Mouse (Mus musculus) CH12.LX (cell line): Measurements from ENCODE around the gene Cebpe. TPM values are rescaled to one million over a fixed set of nuclear protein-coding genes. Genes with fewer than 3 reads are reported as not detected.

Experiments
- DNase-seq: peaks from one replicate; pipeline ENCODE4 v3.0.0-alpha.2; 2013; ENCODE audit errors: extremely low read depth
- H3K27ac ChIP-seq: 2 replicates; pipeline ENCODE4 v1.5.1; 2012; ENCODE audit warnings: low read depth, mild to moderate bottlenecking, control low read depth, moderate library complexity; ENCODE audit not compliant: insufficient read depth
- H3K27me3 ChIP-seq: replicated peaks from 2 replicates; pipeline ENCODE3; 2012; ENCODE audit warnings: inconsistent platforms
- H3K36me3 ChIP-seq, 2 experiments: replicated peaks in 1 of 2; 2 replicates each; pipeline versions ENCODE3 to v1.6.1; 2012; ENCODE audit warnings: inconsistent platforms in 1 of 2, low read length in 1 of 2, mild to moderate bottlenecking in 1 of 2, mixed read lengths in 1 of 2, moderate library complexity in 1 of 2; ENCODE audit not compliant: control insufficient read depth in 1 of 2, insufficient read depth in 1 of 2
- H3K4me1 ChIP-seq, 2 experiments: 2 replicates each; pipeline ENCODE4 v1.6.1; 2012; ENCODE audit warnings: inconsistent platforms in 1 of 2, moderate library complexity in 1 of 2; ENCODE audit not compliant: insufficient read depth in 2 of 2, control insufficient read depth in 1 of 2
- H3K4me2 ChIP-seq: 2 replicates; pipeline ENCODE4 v1.6.1; 2012; ENCODE audit warnings: low read depth, mild to moderate bottlenecking, control low read depth; ENCODE audit not compliant: poor library complexity, insufficient read depth, severe bottlenecking
- H3K4me3 ChIP-seq, 3 experiments: fragments of 150-350 bp in 1 of 3; sonication (generic) in 1 of 3; replicated peaks in 1 of 3; 2 replicates each; pipeline versions ENCODE3 to v1.5.1; 2011 to 2012; ENCODE audit warnings: low read depth in 2 of 3, low read length in 2 of 3, mild to moderate bottlenecking in 2 of 3, moderate library complexity in 2 of 3, control low read depth in 1 of 3, improper control_type of control experiment in 1 of 3, inconsistent platforms in 1 of 3, mixed read lengths in 1 of 3; ENCODE audit not compliant: poor library complexity in 1 of 3
- H3K79me2 ChIP-seq: replicated peaks from 2 replicates; pipeline ENCODE4 v1.6.1; 2012; ENCODE audit warnings: mild to moderate bottlenecking, moderate library complexity; ENCODE audit not compliant: control insufficient read depth, poor library complexity, insufficient read depth, severe bottlenecking; ENCODE audit errors: extremely low read depth
- H3K9ac ChIP-seq: 2 replicates; pipeline ENCODE4 v1.6.1; 2012; ENCODE audit warnings: low read depth, mild to moderate bottlenecking, control low read depth, moderate library complexity; ENCODE audit not compliant: insufficient read depth
- H3K9me3 ChIP-seq: replicated peaks from 2 replicates; pipeline ENCODE3; 2012; ENCODE audit warnings: low read length, inconsistent platforms, mixed read lengths
- BHLHE40 ChIP-seq: IDR thresholded peaks from 2 replicates; pipeline ENCODE4 v1.6.1; 2011; ENCODE audit warnings: mild to moderate bottlenecking, low read depth, low read length, improper control_type of control experiment
- CHD1 ChIP-seq: IDR thresholded peaks from 2 replicates; pipeline ENCODE4 v1.6.1; 2012; ENCODE audit warnings: low read depth, low read length, improper control_type of control experiment, inconsistent platforms
- GABPA ChIP-seq: IDR thresholded peaks from 2 replicates; pipeline ENCODE4 v1.6.1; 2012; ENCODE audit warnings: low read depth, low read length, improper control_type of control experiment, inconsistent platforms; ENCODE audit not compliant: insufficient replicate concordance
- HCFC1 ChIP-seq: IDR thresholded peaks from 2 replicates; pipeline ENCODE4 v1.6.1; 2012; ENCODE audit warnings: low read depth, mild to moderate bottlenecking, inconsistent platforms, low read length, improper control_type of control experiment
- IRF4 ChIP-seq: IDR thresholded peaks from 2 replicates; pipeline ENCODE4 v1.6.1; 2014; ENCODE audit warnings: low read depth, mild to moderate bottlenecking, inconsistent platforms, low read length, improper control_type of control experiment
- KAT2A ChIP-seq: IDR thresholded peaks from 2 replicates; pipeline ENCODE4 v1.6.1; 2012; ENCODE audit warnings: low read length, improper control_type of control experiment, inconsistent platforms; ENCODE audit not compliant: insufficient replicate concordance
- MAX ChIP-seq: IDR thresholded peaks from 2 replicates; pipeline ENCODE4 v1.6.1; 2011; ENCODE audit warnings: low read length, improper control_type of control experiment
- MXI1 ChIP-seq: IDR thresholded peaks from 2 replicates; pipeline ENCODE4 v1.6.1; 2011; ENCODE audit warnings: mild to moderate bottlenecking, low read depth, low read length, improper control_type of control experiment
- PAX5 ChIP-seq: IDR thresholded peaks from 2 replicates; pipeline ENCODE4 v1.6.1; 2012; ENCODE audit warnings: low read length, inconsistent platforms, mixed read lengths
- POLR2AphosphoS2 ChIP-seq: IDR thresholded peaks from 2 replicates; pipeline ENCODE4 v1.6.1; 2011; ENCODE audit warnings: low read depth, low read length, improper control_type of control experiment
- RCOR1 ChIP-seq: conservative IDR thresholded peaks from 2 replicates; pipeline ENCODE4 v1.6.1; 2012; ENCODE audit warnings: low read depth, mild to moderate bottlenecking, inconsistent platforms, low read length, improper control_type of control experiment
- SIN3A ChIP-seq: IDR thresholded peaks from 2 replicates; pipeline ENCODE4 v1.6.1; 2012; ENCODE audit warnings: low read length, improper control_type of control experiment, inconsistent platforms
- SMC3 ChIP-seq: IDR thresholded peaks from 2 replicates; pipeline ENCODE4 v1.6.1; 2011; ENCODE audit warnings: low read depth, low read length, improper control_type of control experiment
- TBP ChIP-seq: conservative IDR thresholded peaks from 2 replicates; pipeline ENCODE4 v1.6.1; 2011; ENCODE audit warnings: low read depth, low read length, improper control_type of control experiment
- USF1 ChIP-seq: IDR thresholded peaks from 2 replicates; pipeline ENCODE4 v1.6.1; 2014; ENCODE audit warnings: low read depth, mild to moderate bottlenecking, inconsistent platforms, low read length, improper control_type of control experiment
- USF2 ChIP-seq: conservative IDR thresholded peaks from 2 replicates; pipeline ENCODE4 v1.6.1; 2011; ENCODE audit warnings: low read depth, low read length, improper control_type of control experiment
- ZKSCAN1 ChIP-seq: IDR thresholded peaks from 2 replicates; pipeline ENCODE4 v1.6.1; 2012; ENCODE audit warnings: low read depth, inconsistent platforms, low read length, improper control_type of control experiment, borderline replicate concordance
- ZMIZ1 ChIP-seq: IDR thresholded peaks from 2 replicates; pipeline ENCODE4 v1.6.1; 2012; ENCODE audit warnings: low read depth, mild to moderate bottlenecking, inconsistent platforms, low read length, improper control_type of control experiment
- dilution Hi-C: fragments of 300-500 bp; cut with MboI; formaldehyde crosslinking; loops from 2 replicates; pipeline ENCODE4 v1.14.3; 2020; ENCODE audit warnings: low sequenced_read_pairs; ENCODE audit not compliant: extremely low pct_unique_long_range_greater_than_20kb, extremely low pct_ligation_motif_present
- in situ Hi-C: fragments of 300-500 bp; cut with MboI; formaldehyde crosslinking; loops from 3 replicates; pipeline ENCODE4 v1.14.3; 2019; ENCODE audit warnings: low sequenced_read_pairs, low pct_ligation_motif_present, low pct_unique_long_range_greater_than_20kb, mixed read lengths
- polyA plus RNA-seq: library from polyadenylated mRNA; unstranded; fragments of >175 nt; gene quantifications from 2 replicates; pipeline ENCODE4 v1.2.1, GENCODE M21; 2012; ENCODE audit warnings: low read depth; ENCODE audit not compliant: insufficient read length
- total RNA-seq, 2 experiments: library from RNA; depleted of rRNA; stranded (reverse); fragments of 300-350 nt in 1 of 2; fragments of >200 nt in 1 of 2; gene quantifications; 2 replicates each; pipeline ENCODE4 v1.2.3; 2012 to 2014

Cebpe gene
- total and polyA plus RNA-seq, 3 experiments = 0.34 TPM; not detected in 2

GRCm38 (mm10) chr14:54696752-54697151 lies 15.2 kb downstream of the Cebpe start:
- in situ Hi-C loops = no loop called here
- Histone ChIP-seq H3K27me3 (no peaks in the 10 kb centered on the region), H3K4me2 (no peak overlapping the region), H3K4me3 (no peak overlapping the region), H3K27ac (no peak overlapping the region), H3K9me3 (no peaks in the 10 kb centered on the region), H3K79me2 (no peaks in the 10 kb centered on the region), H3K9ac (no peak overlapping the region), H3K4me1 (peaks cover 0 to 5% of the 10 kb centered on the region in 2 experiments; a peak in 2 of 4 replicates), H3K36me3 (peaks cover 14 to 28% of the 10 kb centered on the region in 2 experiments)
- no peak for TF ChIP-seq KAT2A
- TF ChIP-seq USF1 = no peak
- TF ChIP-seq CHD1 = no peak
- TF ChIP-seq ZMIZ1 = no peak
- no peak for TF ChIP-seq ZKSCAN1
- TF ChIP-seq SMC3 = no peak
- TF ChIP-seq MAX = no peak
- TF ChIP-seq POLR2AphosphoS2 = no peak
- no peak for TF ChIP-seq TBP
- TF ChIP-seq HCFC1 = no peak
- TF ChIP-seq IRF4 = no peak
- no peak for TF ChIP-seq USF2
- TF ChIP-seq RCOR1 = no peak
- no peak for TF ChIP-seq GABPA
- TF ChIP-seq SIN3A = no peak
- dilution Hi-C loops = no loop called here
- no peak for DNase-seq

DNA sequence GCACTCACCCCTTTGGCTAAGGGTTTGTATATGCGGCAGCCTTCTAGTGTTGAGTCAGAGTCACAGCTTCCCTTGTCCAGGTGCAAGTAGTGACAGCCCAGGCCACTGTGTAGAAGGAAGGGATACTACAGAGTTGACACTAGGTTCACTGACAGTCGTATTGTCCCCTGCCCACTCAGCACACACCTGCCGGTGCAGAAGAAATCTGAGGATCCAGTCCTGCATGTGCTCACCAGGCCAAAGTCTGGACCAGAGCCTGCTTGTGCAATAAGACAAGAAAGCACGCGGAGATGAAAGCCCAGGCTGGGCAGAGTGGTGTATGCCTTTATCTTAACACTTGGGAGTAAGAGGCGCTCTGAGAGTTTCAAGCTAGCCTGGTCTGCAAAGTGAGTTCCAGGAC lies 16.9 kb downstream of the Cebpe start:
- dilution Hi-C loops = no loop called here
- Histone ChIP-seq H3K4me2 (no peak overlapping the region), H3K9ac (no peak overlapping the region), H3K4me3 (no peak overlapping the region), H3K79me2 (no peaks in the 10 kb centered on the region), H3K4me1 (peaks cover 0 to 1% of the 10 kb centered on the region in 2 experiments; a peak in 2 of 4 replicates), H3K27ac (no peak overlapping the region), H3K36me3 (peaks cover 27 to 39% of the 10 kb centered on the region in 2 experiments), H3K9me3 (no peaks in the 10 kb centered on the region), H3K27me3 (no peaks in the 10 kb centered on the region)
- no peak for DNase-seq
- no peak for TF ChIP-seq PAX5
- TF ChIP-seq BHLHE40 = no peak
- no peak for TF ChIP-seq MAX
- no peak for TF ChIP-seq MXI1
- in situ Hi-C loops = no loop called here
